Mouse (Mus musculus) small intestine, adult 2 months (tissue): Measurements from ENCODE around the gene Olfr1045.

Source experiments
- CTCF ChIP-seq: fragments of 200-500 bp; IDR thresholded peaks from 2 replicates; pipeline ENCODE4 v1.5.1; 2012; ENCODE audit warnings: low read depth, mild to moderate bottlenecking, control low read depth, inconsistent platforms, low read length, moderate library complexity, mixed read lengths; ENCODE audit not compliant: insufficient replicate concordance, insufficient read length; ENCODE audit errors: extremely low read depth
- POLR2A ChIP-seq: fragments of 200-500 bp; IDR thresholded peaks from 2 replicates; pipeline ENCODE4 v1.6.1; 2012; ENCODE audit warnings: low read depth, mild to moderate bottlenecking, control low read depth, inconsistent platforms, low read length, moderate library complexity

DNA sequence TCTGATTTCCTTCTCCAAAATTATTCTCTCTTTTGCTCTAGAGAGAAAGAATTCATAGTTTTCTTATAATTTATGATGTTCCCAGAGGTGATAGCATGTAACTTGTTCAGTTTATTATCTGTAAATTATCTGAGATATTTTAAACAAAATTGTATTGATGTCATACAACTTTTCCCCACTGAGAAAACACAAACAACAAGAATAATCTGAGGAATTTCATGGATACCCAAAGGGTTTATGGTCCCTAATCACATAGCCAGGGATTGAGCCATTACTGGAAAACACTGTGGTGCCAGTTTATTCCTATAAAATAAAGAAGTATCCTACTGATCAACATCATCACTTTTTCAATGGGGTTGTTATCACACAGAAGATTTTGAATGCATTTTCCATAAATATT, 37.4 kb upstream of the Olfr1045 start, which contains the start of gene Olfr1048:
- TF ChIP-seq CTCF (no peak), POLR2A (no peak)
